Mouse (Mus musculus) R1 (cell line): Measurements from ENCODE around the gene Ankrd42.
A peak's percentile ranks its signal among the peaks of the same experiment; 100 is the strongest.

Source experiments
- DNase-seq: peaks from one replicate; pipeline ENCODE4 v3.0.0-alpha.2; 2018; ENCODE audit warnings: low read depth, low spot score

Ankrd42 gene

DNA sequence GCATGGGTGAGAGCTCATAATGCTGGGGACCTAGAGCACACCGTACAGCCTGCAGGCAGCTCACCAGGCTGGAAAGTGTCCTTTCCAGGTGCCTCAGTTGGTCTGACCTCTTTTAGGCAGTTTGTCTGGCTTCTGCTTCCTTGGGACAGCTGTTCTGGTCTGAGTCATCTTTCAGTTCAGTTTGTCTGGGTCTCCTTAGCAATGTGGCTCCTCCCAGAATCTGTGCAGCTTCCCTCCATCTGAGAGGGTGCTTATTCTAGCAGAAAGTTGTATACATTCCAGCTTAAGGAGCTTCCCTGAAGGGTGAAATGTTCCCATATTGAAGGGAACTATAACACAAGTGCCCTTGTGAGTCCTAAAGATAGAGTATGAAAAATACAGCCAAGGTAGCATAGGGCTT is 70.2 kb downstream of the Ankrd42 start:
- DNase-seq, result no peak

DNA sequence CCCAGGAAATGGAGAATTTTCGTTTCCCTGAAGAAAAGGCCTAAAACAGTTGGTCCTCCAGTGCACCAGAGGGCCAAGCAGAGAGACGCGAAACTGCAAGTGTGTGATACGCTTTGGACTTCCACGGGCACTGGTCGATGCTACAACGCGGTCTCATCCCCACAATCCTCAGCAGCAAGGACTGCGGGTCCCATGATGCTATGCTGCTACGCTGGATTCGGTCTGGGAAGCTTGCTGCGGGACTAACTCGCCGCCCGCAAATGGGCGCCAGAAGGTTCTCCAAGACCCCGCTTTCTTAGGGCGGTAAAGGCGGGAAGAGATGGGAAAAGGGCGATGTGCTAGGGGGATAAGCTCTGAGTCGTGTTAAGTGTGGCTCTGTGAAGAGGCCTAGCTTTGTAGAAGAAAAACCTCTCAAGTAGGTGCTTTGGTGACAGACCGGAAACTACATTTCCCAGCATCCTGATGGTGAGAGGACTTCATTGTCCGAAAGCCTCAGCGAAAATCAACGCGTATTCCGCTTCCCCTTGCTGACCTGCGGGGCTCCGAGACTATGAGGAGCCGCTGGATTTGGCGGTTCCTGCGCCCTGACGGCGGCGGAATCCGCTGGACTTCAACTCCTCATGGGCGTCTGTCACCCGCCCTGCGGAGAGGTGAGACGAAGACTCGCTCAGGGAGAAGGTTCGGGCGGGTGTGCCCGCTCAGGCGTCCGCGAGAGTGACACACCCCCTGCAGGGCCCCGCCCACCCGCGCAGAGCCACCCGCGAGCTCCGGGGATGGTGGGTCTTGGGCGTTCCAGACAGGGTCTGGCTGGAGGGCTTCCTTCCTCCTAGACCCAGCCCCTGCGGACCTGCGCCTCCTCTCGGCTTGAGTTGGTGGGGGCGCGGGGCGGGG is 75.7 kb downstream of the Ankrd42 start, which contains the start of gene Ccdc90b:
Gene Ccdc90b (plus strand): TSS at position 164 of the 891 bp plus-strand sequence.
- DNase-seq, result peak; percentile 98

DNA sequence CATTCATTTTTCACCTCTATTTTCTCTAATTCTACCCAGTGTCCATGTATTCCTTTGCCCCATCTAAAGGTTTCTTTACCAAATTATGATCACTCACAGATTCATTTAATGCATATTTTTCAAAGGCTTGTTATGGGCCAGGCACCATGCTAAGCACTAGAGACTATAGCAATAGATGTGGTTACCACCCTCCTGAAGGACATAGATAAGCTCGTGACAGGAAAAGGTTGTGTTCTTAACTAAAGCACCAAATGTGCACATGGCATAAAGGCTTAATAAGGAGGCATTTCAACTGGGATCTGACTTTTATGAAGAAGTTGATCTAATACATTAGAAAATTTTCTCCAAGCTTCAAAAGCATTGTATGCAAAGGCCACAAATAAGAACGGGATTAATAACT is 78.2 kb downstream of the Ankrd42 start:
- DNase-seq, result no peak

DNA sequence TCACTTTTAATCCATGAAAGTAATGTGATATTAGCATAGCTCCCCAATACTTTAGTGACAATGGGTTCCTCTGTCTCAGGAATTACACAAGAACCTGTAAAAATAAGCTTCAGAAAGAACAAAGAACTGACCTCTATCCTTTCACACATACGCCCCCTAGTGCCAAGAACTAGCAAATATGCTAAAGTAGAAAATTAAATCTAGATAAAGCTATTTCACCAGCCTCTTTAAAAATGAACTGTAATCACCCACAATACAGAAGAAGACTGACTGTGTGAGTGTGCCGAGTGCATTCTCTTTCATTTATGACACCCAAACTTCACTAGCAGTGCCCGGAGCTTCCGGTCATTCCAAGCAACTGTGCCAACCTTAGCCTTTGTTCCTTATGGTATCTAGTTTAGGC is 86.0 kb downstream of the Ankrd42 start:
- peak; percentile 50 for DNase-seq

DNA sequence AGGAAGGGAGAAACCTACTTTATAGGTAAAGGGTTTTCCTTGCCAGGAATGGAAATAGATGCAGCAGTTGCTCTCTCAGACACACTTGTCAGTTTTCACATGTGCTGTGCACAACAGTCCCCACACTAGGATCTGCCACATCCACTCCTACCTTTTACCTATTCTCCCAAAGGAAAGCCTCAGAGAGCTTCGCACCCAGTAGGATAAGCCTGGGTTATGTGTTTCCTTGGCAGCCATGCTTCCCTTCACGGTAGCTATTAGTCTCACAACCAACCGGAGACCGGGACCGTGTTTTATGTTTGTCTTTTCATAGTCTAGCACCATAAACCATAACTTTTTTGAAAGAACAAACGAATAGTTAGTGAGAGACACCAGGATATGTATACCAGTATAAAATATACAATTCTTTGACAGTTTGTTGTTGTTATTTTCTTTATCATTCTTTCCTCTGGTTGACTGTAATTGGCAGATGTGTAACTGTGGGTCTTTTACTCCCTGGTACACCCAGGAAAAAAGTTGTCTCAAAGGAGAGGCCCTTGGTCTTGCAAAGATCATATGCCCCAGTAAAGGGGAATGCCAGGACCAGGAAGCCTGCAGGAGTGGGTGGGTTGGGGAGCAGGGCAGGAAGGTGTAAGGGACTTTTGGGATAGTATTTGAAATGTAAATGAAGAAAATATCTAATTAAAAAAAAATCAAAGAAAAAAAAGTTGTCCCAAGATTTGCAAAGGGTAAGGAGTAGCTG is 86.5 kb downstream of the Ankrd42 start:
- DNase-seq, result no peak

DNA sequence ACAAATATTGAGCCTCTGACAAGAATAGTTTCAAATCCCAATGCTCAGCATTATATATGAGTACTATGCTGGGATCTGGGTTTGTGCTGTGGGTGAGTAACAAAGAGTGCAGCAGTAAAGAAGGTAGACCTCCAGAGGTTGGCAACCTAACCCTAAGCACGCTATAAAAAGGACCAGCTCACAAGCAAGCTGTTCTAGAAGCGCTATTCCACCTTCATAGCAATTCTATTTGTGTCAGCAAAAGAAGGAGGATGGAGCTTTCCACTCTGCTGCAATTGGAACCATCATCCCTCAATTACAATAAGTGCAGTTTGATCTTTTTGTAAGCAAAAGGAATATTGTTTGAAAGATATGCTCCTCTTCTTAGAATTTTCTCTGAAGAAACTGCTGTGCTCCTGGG is 90.2 kb downstream of the Ankrd42 start:
- DNase-seq, result no peak

DNA sequence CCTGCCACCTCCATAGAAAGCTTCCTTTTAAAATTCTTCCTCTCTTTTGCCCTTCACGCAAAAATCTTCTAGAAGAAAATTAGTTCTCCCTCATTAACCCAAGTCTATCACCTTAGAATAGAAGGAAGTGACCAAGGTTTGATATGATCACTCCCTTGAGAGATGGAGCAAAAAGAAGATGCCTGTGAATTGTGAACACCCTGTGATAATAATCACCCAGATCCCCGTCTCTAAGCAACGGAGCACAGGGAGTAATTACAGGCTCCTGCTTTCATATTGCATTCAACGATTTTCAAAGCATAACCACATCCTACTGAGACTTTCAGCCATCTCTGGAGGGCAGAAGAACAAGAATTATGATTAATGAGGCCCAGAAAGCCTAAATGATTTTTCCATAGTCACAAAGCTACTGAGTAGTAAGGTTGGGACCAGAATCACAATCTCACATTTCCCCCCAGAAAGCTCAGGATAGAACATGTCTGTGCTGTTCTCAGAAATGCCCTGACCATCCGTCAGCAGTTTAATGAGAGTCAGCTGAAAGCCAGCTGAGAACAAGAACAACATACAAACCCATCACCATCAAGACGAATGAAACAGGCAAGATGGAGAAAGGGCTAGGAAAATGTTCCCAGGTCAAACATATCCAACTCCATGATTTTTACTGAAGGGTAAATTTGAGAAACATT is 104.4 kb downstream of the Ankrd42 start:
- no peak for DNase-seq
